Mouse (Mus musculus) brain, embryonic 14.5 days (tissue): ENCODE data around the gene Xylt1.

ENCODE experiments used
- CTCF ChIP-seq: fragments of 200-500 bp; IDR thresholded peaks from 2 replicates; pipeline ENCODE4 v1.5.1; 2012; ENCODE audit warnings: inconsistent platforms, mild to moderate bottlenecking, moderate library complexity, borderline replicate concordance; ENCODE audit not compliant: insufficient read depth, insufficient read length; ENCODE audit errors: extremely low read depth
- POLR2A ChIP-seq: fragments of 200-500 bp; IDR thresholded peaks from 2 replicates; pipeline ENCODE4 v1.6.1; 2012; ENCODE audit warnings: mild to moderate bottlenecking, inconsistent platforms, borderline replicate concordance; ENCODE audit not compliant: poor library complexity, insufficient read depth, insufficient read length, severe bottlenecking; ENCODE audit errors: extremely low read depth

DNA sequence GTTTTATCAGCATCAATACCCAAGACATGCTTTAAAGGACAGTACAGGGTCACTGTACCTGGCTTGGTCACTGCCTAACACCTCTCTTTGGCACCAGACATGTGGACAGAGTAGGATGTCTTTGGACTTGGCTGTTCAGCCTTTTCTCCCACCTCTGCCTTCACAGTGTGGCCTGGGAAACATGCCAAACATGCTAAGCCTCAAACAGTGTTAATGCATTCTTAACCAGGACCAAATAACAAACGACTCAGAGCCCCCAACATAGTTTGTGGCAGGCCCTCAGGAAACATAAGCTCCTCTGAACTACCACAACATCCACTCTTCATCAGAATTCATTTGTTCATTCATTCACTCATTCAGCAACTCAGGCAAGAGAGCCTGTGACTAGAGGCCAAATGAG lies 207.6 kb downstream of the Xylt1 start:
- TF ChIP-seq POLR2A: no peak
- no peak for TF ChIP-seq CTCF
